Mouse (Mus musculus): ENCODE measurements at regions not wholly inside any gene's neighbourhood (a gene's known extent, or its start where the extent isn't known, plus 50 kb on each side); places are given as distances from the start of the nearest gene placed in this dataset.
A peak's percentile ranks its signal among the peaks of the same experiment; 100 is the strongest.
"Not testable (repeated sequence)": the region's sequence is repeated elsewhere in the genome, so short reads cannot be mapped to it uniquely, and the experiment has no call there.

DNA sequence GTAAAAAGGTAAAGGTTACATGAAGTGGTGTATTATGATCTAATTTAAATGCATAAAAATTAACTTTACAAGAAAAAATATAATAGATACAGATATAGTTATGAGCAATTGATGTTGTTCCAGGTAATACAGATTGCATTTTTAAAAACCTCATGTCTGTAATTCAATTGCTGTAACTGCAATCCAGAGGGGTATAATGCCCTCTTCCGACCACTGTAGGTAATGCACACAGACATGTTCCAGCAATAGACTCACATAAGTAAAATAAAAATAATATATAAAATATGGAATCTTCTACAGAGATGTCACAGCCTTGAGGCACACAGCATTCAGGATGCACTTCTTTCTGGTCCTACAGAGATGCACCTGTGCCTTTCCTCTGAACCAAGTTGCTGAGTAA, 122.4 kb upstream of the Zfp808 start:
- not testable (repeated sequence) for DNase-seq (ENCODE audit: low read depth, low spot score); H3K36me3 ChIP-seq (ENCODE audit: control insufficient read depth in 1 of 2, insufficient read depth in 2 of 2, low read length in 2 of 2); H3K4me3 ChIP-seq (ENCODE audit: control insufficient read depth in 1 of 2, insufficient read depth in 1 of 2, low read depth in 2 of 2, low read length in 2 of 2); H3K27ac ChIP-seq (ENCODE audit: control insufficient read depth, low read depth, low read length); H3K79me2 ChIP-seq (ENCODE audit: control insufficient read depth, insufficient read depth, low read length, poor library complexity); H3K9ac ChIP-seq (ENCODE audit: control insufficient read depth, low read depth, low read length, poor library complexity, severe bottlenecking); H3K9me3 ChIP-seq (replicated peaks; ENCODE audit: insufficient read depth, low read length); H3K27me3 ChIP-seq (ENCODE audit: control insufficient read depth in 1 of 2, insufficient read depth in 2 of 2, low read length in 2 of 2); H3K4me1 ChIP-seq (ENCODE audit: control insufficient read depth in 1 of 2, insufficient read depth in 2 of 2, low read length in 2 of 2)
- TF ChIP-seq RAD21 (IDR thresholded peaks at IDR 0.05; ENCODE audit: low read depth, low read length), result peak; percentile 6; the same call in 1 of the 2 replicates

DNA sequence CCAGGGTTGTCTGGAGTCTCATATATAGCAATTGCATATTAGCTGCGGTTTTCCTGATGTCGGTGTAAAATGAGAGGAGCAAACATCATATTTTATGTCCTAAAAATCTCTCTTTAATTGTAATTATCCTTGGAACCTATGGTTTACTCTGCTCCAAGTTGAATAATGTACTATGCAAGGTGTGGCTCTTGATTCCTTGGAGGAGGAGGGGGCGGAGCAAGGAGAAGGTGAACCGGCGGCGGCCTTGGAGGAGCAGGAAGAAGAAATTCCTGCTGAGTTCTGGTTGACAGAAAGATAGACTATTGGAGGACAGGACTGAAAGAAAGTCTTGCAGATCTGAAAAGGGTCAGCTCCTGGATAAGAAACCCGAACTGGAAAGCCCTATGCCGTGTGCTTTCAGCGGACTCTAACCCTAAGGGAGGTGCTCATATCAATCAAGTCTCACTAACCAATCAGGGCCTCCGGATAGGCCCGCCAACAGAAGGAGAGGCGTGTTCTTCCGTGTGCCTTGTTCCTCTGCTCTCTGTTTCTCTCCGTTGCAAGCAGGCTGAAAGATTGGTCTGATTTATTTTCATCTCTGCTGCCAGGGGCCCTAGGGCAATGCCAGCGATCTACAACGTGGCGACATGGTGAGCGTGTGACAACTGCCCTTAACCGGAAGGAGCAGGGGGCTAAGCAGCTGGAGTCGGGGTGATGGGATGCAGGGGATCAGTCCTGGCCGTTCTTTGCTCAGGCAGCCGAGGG, 114.1 kb upstream of the Zfp808 start:
- peak; percentile 87 for DNase-seq (ENCODE audit: low read depth, low spot score)
- TF ChIP-seq HCFC1 (IDR thresholded peaks at IDR 0.05; ENCODE audit: low read depth, low read length) (peak; percentile 55; the same call in 1 of the 2 replicates), ELF1 (IDR thresholded peaks at IDR 0.05; ENCODE audit: low read depth, low read length) (peak; percentile 52), NELFE (IDR thresholded peaks at IDR 0.05; ENCODE audit: low read depth, low read length) (peak; percentile 44), TBP (IDR thresholded peaks at IDR 0.05; ENCODE audit: low read depth, low read length) (0 out of 2 replicates have a peak, but pooled peaks have one; percentile 54), POLR2A (IDR thresholded peaks at IDR 0.05; ENCODE audit: control insufficient read depth in 1 of 2, insufficient read depth in 1 of 2, low read depth in 1 of 2, low read length in 2 of 2, poor library complexity in 1 of 2) (peak; percentile 52 to 55; a peak in 3 of 4 replicates), E2F4 (IDR thresholded peaks at IDR 0.05; ENCODE audit: borderline replicate concordance, low read depth, low read length) (peak; percentile 96), SIN3A (IDR thresholded peaks at IDR 0.05; ENCODE audit: low read length) (peak; percentile 52; the same call in 1 of the 2 replicates)
- H3K4me1 ChIP-seq (ENCODE audit: control insufficient read depth in 1 of 2, insufficient read depth in 2 of 2, low read length in 2 of 2); H3K9me3 ChIP-seq (replicated peaks; ENCODE audit: insufficient read depth, low read length); H3K27me3 ChIP-seq (ENCODE audit: control insufficient read depth in 1 of 2, insufficient read depth in 2 of 2, low read length in 2 of 2); H3K79me2 ChIP-seq (ENCODE audit: control insufficient read depth, insufficient read depth, low read length, poor library complexity); H3K36me3 ChIP-seq (ENCODE audit: control insufficient read depth in 1 of 2, insufficient read depth in 2 of 2, low read length in 2 of 2): not testable (repeated sequence)
- H3K4me3 ChIP-seq (ENCODE audit: control insufficient read depth in 1 of 2, insufficient read depth in 1 of 2, low read depth in 2 of 2, low read length in 2 of 2), result peak overlapping the region; percentile 74 to 80
- peak overlapping the region; percentile 71 for H3K9ac ChIP-seq (ENCODE audit: control insufficient read depth, low read depth, low read length, poor library complexity, severe bottlenecking)
- peak overlapping the region; percentile 67 for H3K27ac ChIP-seq (ENCODE audit: control insufficient read depth, low read depth, low read length)

DNA sequence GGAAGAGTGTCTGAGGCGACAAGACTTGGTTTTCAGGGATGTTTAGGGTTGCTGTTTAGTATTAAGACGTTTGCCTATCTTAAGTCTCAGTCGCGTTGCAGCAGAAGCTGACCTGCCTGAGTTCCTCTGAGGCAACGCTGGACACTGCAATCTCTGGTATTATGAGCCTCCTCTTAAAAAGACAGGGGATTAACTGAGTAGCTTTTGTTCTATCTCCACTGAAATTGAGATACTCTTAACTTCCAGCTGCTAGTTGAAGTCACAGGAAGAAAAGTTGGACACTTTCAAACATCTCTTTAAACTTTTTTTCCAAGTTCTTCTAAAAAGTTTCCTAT, 113.6 kb upstream of the Zfp808 start:
- peak overlapping the region; percentile 65 for H3K9ac ChIP-seq (ENCODE audit: control insufficient read depth, low read depth, low read length, poor library complexity, severe bottlenecking)
- H3K27me3 ChIP-seq (ENCODE audit: control insufficient read depth in 1 of 2, insufficient read depth in 2 of 2, low read length in 2 of 2); H3K79me2 ChIP-seq (ENCODE audit: control insufficient read depth, insufficient read depth, low read length, poor library complexity); DNase-seq (ENCODE audit: low read depth, low spot score); H3K4me1 ChIP-seq (ENCODE audit: control insufficient read depth in 1 of 2, insufficient read depth in 2 of 2, low read length in 2 of 2); H3K9me3 ChIP-seq (replicated peaks; ENCODE audit: insufficient read depth, low read length); H3K36me3 ChIP-seq (ENCODE audit: control insufficient read depth in 1 of 2, insufficient read depth in 2 of 2, low read length in 2 of 2): not testable (repeated sequence)
- peak overlapping the region; percentile 74 to 80 for H3K4me3 ChIP-seq (ENCODE audit: control insufficient read depth in 1 of 2, insufficient read depth in 1 of 2, low read depth in 2 of 2, low read length in 2 of 2)
- H3K27ac ChIP-seq (ENCODE audit: control insufficient read depth, low read depth, low read length), result peak overlapping the region; percentile 67

DNA sequence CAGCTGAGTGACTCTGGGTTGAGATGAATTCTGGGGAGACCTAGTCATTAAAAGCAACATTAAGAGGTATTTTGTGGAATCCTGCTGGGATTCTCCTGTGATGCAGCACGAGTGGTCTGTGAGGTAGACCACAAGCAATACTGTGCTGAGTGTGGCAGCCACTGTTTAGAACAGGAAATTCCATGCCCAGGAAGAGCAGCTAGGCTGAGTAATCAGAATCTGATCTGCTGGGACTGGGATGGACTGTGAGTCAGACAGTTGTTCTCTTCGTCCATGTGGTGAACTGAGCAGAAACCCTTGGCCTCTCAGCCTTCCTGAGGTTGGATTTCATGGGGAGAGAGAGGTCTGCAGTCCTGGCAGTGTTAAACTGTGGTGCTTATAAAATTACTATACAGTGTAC, 92.0 kb upstream of the Zfp808 start:
- H3K4me3 ChIP-seq (ENCODE audit: control insufficient read depth in 1 of 2, insufficient read depth in 1 of 2, low read depth in 2 of 2, low read length in 2 of 2); H3K9me3 ChIP-seq (replicated peaks; ENCODE audit: insufficient read depth, low read length); H3K9ac ChIP-seq (ENCODE audit: control insufficient read depth, low read depth, low read length, poor library complexity, severe bottlenecking); H3K27me3 ChIP-seq (ENCODE audit: control insufficient read depth in 1 of 2, insufficient read depth in 2 of 2, low read length in 2 of 2); H3K36me3 ChIP-seq (ENCODE audit: control insufficient read depth in 1 of 2, insufficient read depth in 2 of 2, low read length in 2 of 2); H3K79me2 ChIP-seq (ENCODE audit: control insufficient read depth, insufficient read depth, low read length, poor library complexity); H3K27ac ChIP-seq (ENCODE audit: control insufficient read depth, low read depth, low read length); DNase-seq (ENCODE audit: low read depth, low spot score); H3K4me1 ChIP-seq (ENCODE audit: control insufficient read depth in 1 of 2, insufficient read depth in 2 of 2, low read length in 2 of 2): not testable (repeated sequence)

DNA sequence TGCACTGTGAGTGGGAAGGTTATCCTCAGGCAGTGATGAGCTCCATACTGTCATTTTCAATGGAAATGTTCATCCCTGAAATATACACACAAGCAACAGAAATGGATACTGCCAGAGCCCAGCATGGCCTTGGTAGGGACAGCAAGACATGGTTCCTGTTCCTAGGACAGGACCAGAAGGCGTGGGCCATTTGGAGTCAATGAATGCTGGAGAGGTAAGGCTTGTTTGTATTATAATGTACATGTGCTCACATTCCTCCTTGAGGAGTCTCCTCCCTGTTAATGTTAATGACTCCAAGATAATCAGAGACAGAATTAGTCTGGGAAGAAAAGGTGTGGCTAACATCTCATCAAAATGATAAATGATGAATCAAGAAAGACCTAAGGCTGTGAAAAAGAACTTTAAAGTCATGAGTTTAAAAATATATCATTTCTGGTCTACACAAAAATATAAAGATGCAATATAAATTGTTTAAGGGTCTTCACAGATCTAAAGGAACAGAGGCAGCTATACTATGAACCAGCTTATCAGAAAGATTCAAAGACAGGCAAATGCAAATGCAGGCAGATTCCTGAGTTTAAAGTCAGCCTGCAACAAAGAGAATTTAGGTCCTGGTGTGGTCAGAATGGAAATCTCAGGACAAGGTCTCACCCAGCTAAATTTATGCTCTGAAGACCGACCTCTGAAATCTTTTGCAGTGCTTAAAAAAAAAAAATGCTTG, 51.6 kb upstream of the Zfp808 start:
- H3K4me1 ChIP-seq (ENCODE audit: control insufficient read depth in 1 of 2, insufficient read depth in 2 of 2, low read length in 2 of 2); H3K27ac ChIP-seq (ENCODE audit: control insufficient read depth, low read depth, low read length); H3K36me3 ChIP-seq (ENCODE audit: control insufficient read depth in 1 of 2, insufficient read depth in 2 of 2, low read length in 2 of 2); DNase-seq (ENCODE audit: low read depth, low spot score); H3K4me3 ChIP-seq (ENCODE audit: control insufficient read depth in 1 of 2, insufficient read depth in 1 of 2, low read depth in 2 of 2, low read length in 2 of 2); H3K9me3 ChIP-seq (replicated peaks; ENCODE audit: insufficient read depth, low read length); H3K9ac ChIP-seq (ENCODE audit: control insufficient read depth, low read depth, low read length, poor library complexity, severe bottlenecking); H3K27me3 ChIP-seq (ENCODE audit: control insufficient read depth in 1 of 2, insufficient read depth in 2 of 2, low read length in 2 of 2); H3K79me2 ChIP-seq (ENCODE audit: control insufficient read depth, insufficient read depth, low read length, poor library complexity): not testable (repeated sequence)

DNA sequence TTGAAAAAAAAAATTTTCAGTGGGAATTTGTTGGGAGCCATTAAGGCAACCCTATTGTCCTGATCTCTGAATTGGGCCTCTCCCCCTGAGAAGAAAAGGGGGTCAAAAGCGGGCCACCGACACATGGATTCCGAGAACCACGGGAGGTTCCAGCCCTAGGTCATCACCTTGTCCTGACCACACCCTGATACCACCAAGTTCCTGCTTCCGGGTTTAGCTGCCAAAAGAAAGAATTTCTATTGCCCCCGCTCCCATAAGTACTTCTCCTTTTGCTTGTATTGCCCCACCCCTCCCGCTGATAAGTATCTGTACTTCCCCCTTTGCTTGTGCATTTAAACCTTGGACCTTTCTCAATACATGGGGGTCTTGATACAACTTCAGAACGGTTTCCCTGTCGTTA, 50.8 kb upstream of the Zfp808 start:
- not testable (repeated sequence) for H3K79me2 ChIP-seq (ENCODE audit: control insufficient read depth, insufficient read depth, low read length, poor library complexity)
- peak; percentile 19 for DNase-seq (ENCODE audit: low read depth, low spot score)

More for the DNA sequence above, 50.8 kb upstream of the Zfp808 start:
- H3K27ac ChIP-seq (ENCODE audit: control insufficient read depth, low read depth, low read length); H3K27me3 ChIP-seq (ENCODE audit: control insufficient read depth in 1 of 2, insufficient read depth in 2 of 2, low read length in 2 of 2); H3K9ac ChIP-seq (ENCODE audit: control insufficient read depth, low read depth, low read length, poor library complexity, severe bottlenecking); H3K9me3 ChIP-seq (replicated peaks; ENCODE audit: insufficient read depth, low read length); H3K36me3 ChIP-seq (ENCODE audit: control insufficient read depth in 1 of 2, insufficient read depth in 2 of 2, low read length in 2 of 2); H3K4me1 ChIP-seq (ENCODE audit: control insufficient read depth in 1 of 2, insufficient read depth in 2 of 2, low read length in 2 of 2); H3K4me3 ChIP-seq (ENCODE audit: control insufficient read depth in 1 of 2, insufficient read depth in 1 of 2, low read depth in 2 of 2, low read length in 2 of 2): not testable (repeated sequence)

Measured in MEL (cell line).